Mouse (Mus musculus) subcutaneous adipose tissue, adult 2 months (tissue): ENCODE data around the gene Serpinb7. TPM values are rescaled to one million over a fixed set of nuclear protein-coding genes. Genes with fewer than 3 reads are reported as not detected.

Source experiments
- polyA plus RNA-seq: library from polyadenylated mRNA; depleted of rRNA; stranded (reverse); fragments of >200 nt; gene quantifications from 2 replicates; pipeline ENCODE4 v1.2.3, GENCODE M21; 2012; ENCODE audit warnings: low replicate concordance; rRNA removed

Serpinb7 gene
- 0.08 TPM in 1 of 2 replicates, not detected in the other for polyA plus RNA-seq

GRCm38 (mm10) chr1:107399355-107399754 is at the start of gene Serpinb7:
Serpinb7 (plus strand) TSS chr1:107399655.

DNA sequence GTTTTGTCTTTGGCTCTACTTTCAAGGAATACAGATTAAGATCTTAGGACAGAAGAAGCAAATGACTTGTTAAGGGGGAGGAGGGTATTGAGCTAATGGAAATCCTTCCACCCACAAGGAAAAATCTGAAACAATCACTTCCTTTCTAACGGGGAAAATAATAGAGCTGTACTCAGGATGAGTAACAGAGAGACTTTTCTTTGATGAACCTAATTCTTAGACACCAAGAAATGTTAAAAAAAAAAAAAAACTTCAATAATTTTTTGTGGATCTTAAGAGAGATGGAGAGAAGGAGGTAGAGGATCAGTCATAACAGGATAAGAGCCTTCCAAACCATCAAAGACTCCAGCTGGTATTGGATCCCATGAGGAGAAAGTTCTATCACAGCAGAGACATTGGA is 38.6 kb upstream of the Serpinb7 start, which contains the start of gene Serpinb11:
TSS of gene Serpinb11 (plus strand) at position 301 of the 400 bp plus-strand sequence.

Other genes with a start within 250 kb of the Serpinb7 start
- not detected in 2 replicates for gene Serpinb3b, start 121.3 kb upstream of the Serpinb7 start, polyA plus RNA-seq
- gene Serpinb3c, start 121.3 kb upstream of the Serpinb7 start, polyA plus RNA-seq, result not detected in 2 replicates
- gene Serpinb11, start 38.5 kb upstream of the Serpinb7 start, polyA plus RNA-seq, result 1.4 TPM in 1 of 2 replicates, not detected in the other
- gene Serpinb2, start 111.8 kb downstream of the Serpinb7 start, polyA plus RNA-seq, result 0.21 and 1.3 TPM in 2 replicates
- 3.9 and 6.3 TPM in 2 replicates for gene Serpinb8, start 190.4 kb downstream of the Serpinb7 start, polyA plus RNA-seq